Mouse (Mus musculus): ENCODE results near the gene Mtcp1. TPM values are rescaled to one million over a fixed set of nuclear protein-coding genes. Genes with fewer than 3 reads are reported as not detected.

The Mtcp1 gene
- polyA plus RNA-seq, 1 experiment from 2014 or later = 8.1 TPM

DNA sequence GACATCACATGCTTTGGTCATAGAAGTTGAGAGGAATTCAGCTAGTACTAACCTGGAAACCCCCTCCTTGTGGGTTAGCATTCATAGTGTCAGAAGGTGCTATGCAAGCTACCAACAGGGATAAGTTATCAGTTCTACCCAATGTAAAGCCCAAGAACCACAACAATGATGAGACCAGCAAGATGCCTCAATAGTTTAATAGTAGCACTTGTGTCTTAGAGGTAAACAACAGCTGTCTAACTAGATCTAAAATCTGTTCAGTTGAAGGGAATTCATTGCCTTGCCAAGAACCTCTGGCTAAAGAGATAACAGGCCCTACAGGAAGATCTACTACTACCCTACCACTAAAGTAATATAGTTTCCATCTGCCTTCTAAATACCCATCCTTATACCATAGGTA, 39.6 kb downstream of the Mtcp1 start:
- DNase-seq (ENCODE audit: low spot score, missing footprints) (no peak), ATAC-seq (ENCODE audit: low FRiP score) (no peak)
- no peak overlapping the region for H3K4me3 ChIP-seq (ENCODE audit: low read depth, low read length)
- H3K9me3 ChIP-seq (ENCODE audit: control insufficient read depth, low read length) = no peaks in the 10 kb centered on the region
- no peak overlapping the region for H3K9ac ChIP-seq (ENCODE audit: low read length)
- H3K4me2 ChIP-seq = no peak overlapping the region
- H3K4me1 ChIP-seq (ENCODE audit: control insufficient read depth, insufficient read depth, low read length) = no peaks in the 10 kb centered on the region
- no peak overlapping the region for H3K27ac ChIP-seq (ENCODE audit: low read depth, low read length)
- H3K36me3 ChIP-seq (ENCODE audit: control insufficient read depth, insufficient read depth, low read length) = no peaks in the 10 kb centered on the region
- H3K27me3 ChIP-seq (ENCODE audit: control insufficient read depth, insufficient read depth, low read length) = no peaks in the 10 kb centered on the region

DNA sequence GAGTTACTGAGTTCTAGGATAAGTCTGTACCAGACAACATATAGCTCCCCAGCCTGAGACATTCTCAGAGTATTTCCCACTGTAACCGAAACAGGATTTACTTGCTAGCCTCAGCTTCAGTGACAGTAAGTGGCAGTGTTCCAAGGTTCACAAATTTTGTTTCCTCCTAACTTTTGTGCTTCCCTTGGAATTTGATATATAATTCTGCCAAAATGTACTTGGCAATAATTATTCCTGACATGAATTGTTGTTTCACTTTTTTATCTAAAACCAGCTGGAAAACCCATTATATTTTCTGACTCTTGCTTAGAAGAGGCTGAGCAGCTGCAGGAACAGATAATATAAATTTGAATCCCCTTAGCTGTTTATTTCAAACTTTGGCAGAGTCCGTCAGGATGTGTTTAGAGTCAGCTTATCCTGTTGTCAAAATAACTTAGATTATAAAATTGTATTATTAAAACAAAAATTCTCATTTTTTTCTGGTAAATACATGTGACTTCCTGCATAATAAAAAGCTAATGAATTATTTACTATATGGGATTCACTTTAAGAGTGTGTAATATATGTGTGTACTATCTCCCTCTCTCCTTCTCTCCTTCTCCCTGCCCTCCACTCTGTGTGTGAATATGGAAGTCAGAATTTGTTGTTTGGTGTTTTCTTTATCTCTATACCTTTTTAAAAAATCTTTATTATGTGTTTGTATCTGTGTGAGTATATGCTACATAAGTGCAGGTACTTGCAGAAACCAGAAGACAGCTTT, 43.5 kb downstream of the Mtcp1 start:
- H3K36me3 ChIP-seq (ENCODE audit: control insufficient read depth, insufficient read depth, low read length) = no peaks in the 10 kb centered on the region
- no peaks in the 10 kb centered on the region for H3K4me1 ChIP-seq (ENCODE audit: control insufficient read depth, insufficient read depth, low read length)
- ATAC-seq (ENCODE audit: low FRiP score) = no peak
- no peak overlapping the region for H3K27ac ChIP-seq (ENCODE audit: low read depth, low read length)
- 80% methylated on average over 2 of the region's 2 CpGs for WGBS
- no peak overlapping the region for H3K4me3 ChIP-seq (ENCODE audit: low read depth, low read length)
- DNase-seq (ENCODE audit: low spot score, missing footprints) = no peak
- H3K4me2 ChIP-seq = no peak overlapping the region
- no peaks in the 10 kb centered on the region for H3K27me3 ChIP-seq (ENCODE audit: control insufficient read depth, insufficient read depth, low read length)
- no peaks in the 10 kb centered on the region for H3K9me3 ChIP-seq (ENCODE audit: control insufficient read depth, low read length)
- no peak overlapping the region for H3K9ac ChIP-seq (ENCODE audit: low read length)

DNA sequence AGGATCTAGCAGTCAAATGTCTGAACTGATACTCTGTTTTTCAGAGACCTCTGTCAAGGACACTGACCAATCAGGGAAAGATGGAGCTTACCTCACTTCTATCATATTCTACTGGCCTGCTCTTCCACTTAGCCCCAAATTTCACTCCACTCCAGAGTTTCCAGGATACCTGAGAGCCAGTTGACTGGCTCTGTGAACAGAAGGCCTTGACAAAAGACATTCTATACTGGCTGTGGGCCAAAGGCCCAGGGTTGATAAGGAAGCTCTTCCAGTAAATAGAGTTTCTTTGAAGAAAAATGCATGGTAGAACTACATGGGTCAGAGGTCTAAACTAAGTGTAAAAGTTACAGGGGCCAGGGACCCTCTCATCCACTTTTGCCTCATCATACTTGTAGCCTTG, 46.2 kb downstream of the Mtcp1 start:
- ATAC-seq (ENCODE audit: low FRiP score) (no peak), DNase-seq (ENCODE audit: low spot score, missing footprints) (no peak)
- Histone ChIP-seq H3K27ac (ENCODE audit: low read depth, low read length) (no peak overlapping the region), H3K27me3 (ENCODE audit: control insufficient read depth, insufficient read depth, low read length) (no peaks in the 10 kb centered on the region), H3K9me3 (ENCODE audit: control insufficient read depth, low read length) (no peaks in the 10 kb centered on the region), H3K36me3 (ENCODE audit: control insufficient read depth, insufficient read depth, low read length) (no peaks in the 10 kb centered on the region), H3K4me1 (ENCODE audit: control insufficient read depth, insufficient read depth, low read length) (no peaks in the 10 kb centered on the region), H3K4me3 (ENCODE audit: low read depth, low read length) (no peak overlapping the region), H3K4me2 (no peak overlapping the region), H3K9ac (ENCODE audit: low read length) (no peak overlapping the region)

Other genes starting within 250 kb of the Mtcp1 start
- 40.5 and 41.0 TPM in 2 replicates for gene Fundc2, start 34.2 kb downstream of the Mtcp1 start, polyA plus RNA-seq (2014; fragmentation: Nextera tagmentation; extraction: Ambion mirVana)
- gene F8, start 34.0 kb downstream of the Mtcp1 start, polyA plus RNA-seq (2014; fragmentation: Nextera tagmentation; extraction: Ambion mirVana) = 0.73 and 1.4 TPM in 2 replicates
- 25.6 and 26.1 TPM in 2 replicates for gene Cmc4, start within 50 bp of the Mtcp1 start, polyA plus RNA-seq (2014; fragmentation: Nextera tagmentation; extraction: Ambion mirVana)
- gene Brcc3, start within 50 bp of the Mtcp1 start, polyA plus RNA-seq (2014; fragmentation: Nextera tagmentation; extraction: Ambion mirVana) = 60.3 and 61.3 TPM in 2 replicates
- gene Vbp1, start 97.7 kb upstream of the Mtcp1 start, polyA plus RNA-seq (2014; fragmentation: Nextera tagmentation; extraction: Ambion mirVana) = 292 and 312 TPM in 2 replicates
- gene Rab39b, start 161.6 kb upstream of the Mtcp1 start, polyA plus RNA-seq (2014; fragmentation: Nextera tagmentation; extraction: Ambion mirVana) = 17.0 and 17.4 TPM in 2 replicates